Mouse (Mus musculus): ENCODE measurements at regions not wholly inside any gene's neighbourhood (a gene's known extent, or its start where the extent isn't known, plus 50 kb on each side); places are given as distances from the start of the nearest gene placed in this dataset.
A peak's percentile ranks its signal among the peaks of the same experiment; 100 is the strongest.

DNA sequence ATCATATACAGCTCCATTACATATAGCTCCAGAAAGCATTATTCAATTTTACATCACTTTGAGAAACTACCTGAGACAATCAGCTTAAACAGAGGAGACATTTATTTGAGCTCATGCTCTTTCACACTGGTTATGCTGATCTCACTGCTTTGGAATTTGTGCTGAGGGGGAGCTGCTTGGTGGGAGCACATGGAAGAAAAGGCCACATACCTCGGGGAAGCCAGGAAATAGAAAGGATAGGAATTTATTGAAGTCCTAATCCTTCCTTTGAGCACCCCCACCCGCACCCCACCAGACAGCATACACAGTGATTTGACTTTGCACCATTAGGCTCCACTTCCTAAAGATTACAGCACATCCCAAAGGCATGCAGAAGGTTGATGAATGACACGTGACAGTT is 296.0 kb upstream of the Slc35b3 start:
- no peaks in the 10 kb centered on the region for H3K4me1 ChIP-seq (replicated peaks)

GRCm38 (mm10) chr13:39255338-39255737 is 294.7 kb upstream of the Slc35b3 start:
- H3K27ac ChIP-seq = no peak overlapping the region
- ATAC-seq = no peak
- WGBS = 69% methylated on average over 3 of the region's 3 CpGs

More for the DNA sequence above, 296.0 kb upstream of the Slc35b3 start:
- Histone ChIP-seq H3K27me3 (no peaks in the 10 kb centered on the region), H3K4me2 (replicated peaks) (no peak overlapping the region), H3K9ac (replicated peaks) (no peak overlapping the region), H3K9me3 (no peaks in the 10 kb centered on the region), H3K4me3 (replicated peaks) (no peak overlapping the region), H3K27ac (no peak overlapping the region), H3K36me3 (no peaks in the 10 kb centered on the region)
- 28% methylated on average over 3 of the region's 3 CpGs for WGBS
- no peak for ATAC-seq

DNA sequence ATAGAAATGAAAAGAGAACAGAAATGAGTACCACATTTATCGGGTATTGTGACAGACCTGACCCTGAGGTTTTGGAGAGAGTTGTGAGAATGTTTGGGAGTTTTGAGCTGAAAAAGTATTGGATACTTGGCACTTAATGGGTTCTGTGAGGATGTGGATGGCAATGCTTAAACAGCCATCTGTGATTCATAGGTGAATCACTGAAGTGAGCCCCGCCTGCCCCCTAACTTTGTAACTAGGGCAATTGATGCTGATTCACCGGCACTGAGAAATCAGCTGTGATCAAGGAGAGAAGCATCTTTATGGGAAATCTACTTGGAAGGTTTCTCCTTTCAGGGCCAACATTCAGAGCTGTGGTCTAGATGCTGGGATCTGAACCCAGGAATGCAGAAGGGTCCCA is 291.9 kb upstream of the Slc35b3 start:
- 95% methylated on average over 3 of the region's 3 CpGs for WGBS
- H3K4me3 ChIP-seq (replicated peaks) = no peak overlapping the region
- H3K4me1 ChIP-seq (replicated peaks) = no peaks in the 10 kb centered on the region
- ATAC-seq = no peak
- H3K36me3 ChIP-seq = no peaks in the 10 kb centered on the region
- H3K27ac ChIP-seq = no peak overlapping the region
- H3K4me2 ChIP-seq (replicated peaks) = no peak overlapping the region
- H3K9me3 ChIP-seq = no peaks in the 10 kb centered on the region
- no peak overlapping the region for H3K9ac ChIP-seq (replicated peaks)
- H3K27me3 ChIP-seq = no peaks in the 10 kb centered on the region

More at GRCm38 (mm10) chr13:39255338-39255737, 294.7 kb upstream of the Slc35b3 start:
- Histone ChIP-seq H3K4me1 (replicated peaks) (no peaks in the 10 kb centered on the region), H3K4me2 (replicated peaks) (no peak overlapping the region), H3K36me3 (no peaks in the 10 kb centered on the region), H3K9me3 (no peaks in the 10 kb centered on the region), H3K27me3 (no peaks in the 10 kb centered on the region), H3K4me3 (replicated peaks) (no peak overlapping the region), H3K9ac (replicated peaks) (no peak overlapping the region)

- no peaks in the 10 kb centered on the region for H3K4me1 ChIP-seq (replicated peaks)
- H3K9ac ChIP-seq (replicated peaks) = no peak overlapping the region
- no peaks in the 10 kb centered on the region for H3K27me3 ChIP-seq
- H3K27ac ChIP-seq = no peak overlapping the region
- H3K36me3 ChIP-seq = no peaks in the 10 kb centered on the region
- WGBS = 66% methylated on average over 4 of the region's 4 CpGs
- H3K4me3 ChIP-seq (replicated peaks) = no peak overlapping the region
- H3K4me2 ChIP-seq (replicated peaks) = no peak overlapping the region
- ATAC-seq = no peak
- H3K9me3 ChIP-seq = no peaks in the 10 kb centered on the region
These were observed 289.4 kb upstream of the Slc35b3 start for GRCm38 (mm10) chr13:39250096-39250495.

- no peaks in the 10 kb centered on the region for H3K9me3 ChIP-seq
- WGBS = 79% methylated on average over 4 of the region's 4 CpGs
- no peak overlapping the region for H3K4me3 ChIP-seq (replicated peaks)
- no peaks in the 10 kb centered on the region for H3K36me3 ChIP-seq
- no peak overlapping the region for H3K4me2 ChIP-seq (replicated peaks)
- H3K27ac ChIP-seq = no peak overlapping the region
- no peak overlapping the region for H3K9ac ChIP-seq (replicated peaks)
- no peaks in the 10 kb centered on the region for H3K4me1 ChIP-seq (replicated peaks)
- no peak for ATAC-seq
- H3K27me3 ChIP-seq = no peaks in the 10 kb centered on the region
These were observed 266.2 kb upstream of the Slc35b3 start for GRCm38 (mm10) chr13:39226829-39227228.

GRCm38 (mm10) chr13:39225651-39226050 is 265.0 kb upstream of the Slc35b3 start:
- Histone ChIP-seq H3K27me3 (no peaks in the 10 kb centered on the region), H3K4me3 (replicated peaks) (no peak overlapping the region), H3K36me3 (no peaks in the 10 kb centered on the region), H3K9ac (replicated peaks) (no peak overlapping the region), H3K4me2 (replicated peaks) (no peak overlapping the region), H3K4me1 (replicated peaks) (no peaks in the 10 kb centered on the region), H3K9me3 (no peaks in the 10 kb centered on the region), H3K27ac (no peak overlapping the region)
- 67% methylated on average over 6 of the region's 6 CpGs for WGBS
- no peak for ATAC-seq

GRCm38 (mm10) chr13:39211076-39211475 is 250.4 kb upstream of the Slc35b3 start:
- no peaks in the 10 kb centered on the region for H3K4me1 ChIP-seq (replicated peaks)

GRCm38 (mm10) chr13:39183715-39184179 is 223.1 kb upstream of the Slc35b3 start:
- no peaks in the 10 kb centered on the region for H3K36me3 ChIP-seq
- H3K4me1 ChIP-seq (replicated peaks) = no peaks in the 10 kb centered on the region
- no peak overlapping the region for H3K4me3 ChIP-seq (replicated peaks)
- H3K4me2 ChIP-seq (replicated peaks) = no peak overlapping the region
- no peak overlapping the region for H3K9ac ChIP-seq (replicated peaks)
- H3K27ac ChIP-seq = no peak overlapping the region
- no peak for ATAC-seq
- no peaks in the 10 kb centered on the region for H3K27me3 ChIP-seq
- no peaks in the 10 kb centered on the region for H3K9me3 ChIP-seq
- 50% methylated on average over 2 of the region's 2 CpGs for WGBS

More at GRCm38 (mm10) chr13:39211076-39211475, 250.4 kb upstream of the Slc35b3 start:
- no peak overlapping the region for H3K27ac ChIP-seq
- no peak overlapping the region for H3K9ac ChIP-seq (replicated peaks)
- no peak overlapping the region for H3K4me2 ChIP-seq (replicated peaks)
- H3K36me3 ChIP-seq = no peaks in the 10 kb centered on the region
- H3K9me3 ChIP-seq = no peaks in the 10 kb centered on the region
- no peak for ATAC-seq
- H3K27me3 ChIP-seq = no peaks in the 10 kb centered on the region
- 65% methylated on average over 8 of the region's 8 CpGs for WGBS
- no peak overlapping the region for H3K4me3 ChIP-seq (replicated peaks)

DNA sequence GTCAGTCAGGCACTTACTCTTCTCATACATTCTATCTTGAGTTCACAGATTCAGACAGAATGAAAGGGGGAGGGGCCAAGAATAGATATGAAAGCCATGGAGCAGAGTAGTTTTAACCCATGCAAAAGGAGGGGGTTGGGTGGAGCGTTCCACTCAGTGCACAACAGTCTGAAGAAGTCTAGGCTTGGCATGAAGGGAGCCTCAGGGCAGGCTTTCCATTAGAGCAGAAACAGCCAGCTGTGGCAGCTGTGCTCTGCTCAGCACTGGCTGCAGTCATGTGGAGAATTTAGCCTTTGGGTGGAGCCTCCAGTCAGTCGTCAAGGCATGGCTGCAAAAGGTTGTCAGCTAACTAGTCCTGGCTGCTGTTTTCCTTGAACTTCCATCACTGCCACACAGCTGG is 201.3 kb upstream of the Slc35b3 start:
- H3K27ac ChIP-seq = no peak overlapping the region
- ATAC-seq = no peak
- 54% methylated on average over 2 of the region's 2 CpGs for WGBS
- H3K36me3 ChIP-seq = no peaks in the 10 kb centered on the region
- no peak overlapping the region for H3K9ac ChIP-seq (replicated peaks)
- no peak overlapping the region for H3K4me3 ChIP-seq (replicated peaks)
- no peaks in the 10 kb centered on the region for H3K27me3 ChIP-seq
- no peaks in the 10 kb centered on the region for H3K9me3 ChIP-seq
- no peaks in the 10 kb centered on the region for H3K4me1 ChIP-seq (replicated peaks)
- no peak overlapping the region for H3K4me2 ChIP-seq (replicated peaks)

GRCm38 (mm10) chr13:39127942-39128341 is 167.3 kb upstream of the Slc35b3 start:
- Histone ChIP-seq H3K4me3 (replicated peaks) (no peak overlapping the region), H3K9ac (replicated peaks) (no peak overlapping the region), H3K36me3 (no peaks in the 10 kb centered on the region), H3K4me2 (replicated peaks) (no peak overlapping the region), H3K4me1 (replicated peaks) (no peaks in the 10 kb centered on the region), H3K27ac (no peak overlapping the region), H3K27me3 (no peaks in the 10 kb centered on the region), H3K9me3 (no peaks in the 10 kb centered on the region)
- WGBS = 80% methylated on average over 1 of the region's 1 CpGs
- ATAC-seq = no peak

GRCm38 (mm10) chr13:39092058-39092457 is 131.4 kb upstream of the Slc35b3 start:
- H3K9me3 ChIP-seq = no peaks in the 10 kb centered on the region
- no peak overlapping the region for H3K9ac ChIP-seq (replicated peaks)
- 94% methylated on average over 2 of the region's 2 CpGs for WGBS
- no peak overlapping the region for H3K4me3 ChIP-seq (replicated peaks)
- H3K27me3 ChIP-seq = no peaks in the 10 kb centered on the region
- H3K36me3 ChIP-seq = no peaks in the 10 kb centered on the region
- no peak for ATAC-seq
- H3K4me2 ChIP-seq (replicated peaks) = no peak overlapping the region
- no peaks in the 10 kb centered on the region for H3K4me1 ChIP-seq (replicated peaks)
- no peak overlapping the region for H3K27ac ChIP-seq

DNA sequence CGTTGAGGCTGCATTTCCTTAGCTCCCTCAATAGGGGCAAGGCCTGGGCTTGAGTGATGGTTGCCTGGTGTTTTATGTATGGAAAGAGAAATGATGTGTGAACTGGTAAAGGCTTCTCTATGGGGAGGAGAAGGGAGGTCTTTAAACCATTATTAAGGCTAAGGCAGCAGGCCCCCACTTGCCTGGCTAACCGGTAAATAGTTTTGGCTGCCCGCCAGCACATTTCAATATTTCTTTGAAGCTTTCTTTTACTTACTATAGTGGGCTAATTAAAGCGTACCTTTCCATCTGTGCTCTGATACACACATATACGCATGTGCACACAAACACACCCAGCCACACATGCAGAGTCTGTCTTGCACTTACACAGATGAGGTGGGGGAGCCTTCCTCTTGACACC is 123.9 kb upstream of the Slc35b3 start:
- no peak overlapping the region for H3K27ac ChIP-seq
- ATAC-seq = peak; percentile 89
- WGBS = 42% methylated on average over 5 of the region's 5 CpGs
- H3K4me1 ChIP-seq (replicated peaks) = peaks cover 10% of the 10 kb centered on the region
- H3K4me3 ChIP-seq (replicated peaks) = no peak overlapping the region
- H3K4me2 ChIP-seq (replicated peaks) = no peak overlapping the region
- H3K9ac ChIP-seq (replicated peaks) = no peak overlapping the region
- H3K36me3 ChIP-seq = no peaks in the 10 kb centered on the region
- no peaks in the 10 kb centered on the region for H3K27me3 ChIP-seq
- H3K9me3 ChIP-seq = no peaks in the 10 kb centered on the region

GRCm38 (mm10) chr13:39074211-39074610 is 113.5 kb upstream of the Slc35b3 start:
- Histone ChIP-seq H3K27me3 (no peaks in the 10 kb centered on the region), H3K4me1 (replicated peaks) (no peaks in the 10 kb centered on the region)
- WGBS = 90% methylated on average over 2 of the region's 2 CpGs

More at GRCm38 (mm10) chr13:39074211-39074610, 113.5 kb upstream of the Slc35b3 start:
- H3K9me3 ChIP-seq = no peaks in the 10 kb centered on the region
- H3K27ac ChIP-seq = no peak overlapping the region
- no peak overlapping the region for H3K4me3 ChIP-seq (replicated peaks)
- no peak overlapping the region for H3K4me2 ChIP-seq (replicated peaks)
- no peak for ATAC-seq
- no peak overlapping the region for H3K9ac ChIP-seq (replicated peaks)
- H3K36me3 ChIP-seq = no peaks in the 10 kb centered on the region

Measured in midbrain, embryonic 13.5 days (tissue).